Mouse (Mus musculus): ENCODE data around the gene A2ml1. TPM values are rescaled to one million over a fixed set of nuclear protein-coding genes. Genes with fewer than 3 reads are reported as not detected.

The A2ml1 gene
- polyA plus RNA-seq, 1 experiment from 2014 or later = 3.6 TPM

DNA sequence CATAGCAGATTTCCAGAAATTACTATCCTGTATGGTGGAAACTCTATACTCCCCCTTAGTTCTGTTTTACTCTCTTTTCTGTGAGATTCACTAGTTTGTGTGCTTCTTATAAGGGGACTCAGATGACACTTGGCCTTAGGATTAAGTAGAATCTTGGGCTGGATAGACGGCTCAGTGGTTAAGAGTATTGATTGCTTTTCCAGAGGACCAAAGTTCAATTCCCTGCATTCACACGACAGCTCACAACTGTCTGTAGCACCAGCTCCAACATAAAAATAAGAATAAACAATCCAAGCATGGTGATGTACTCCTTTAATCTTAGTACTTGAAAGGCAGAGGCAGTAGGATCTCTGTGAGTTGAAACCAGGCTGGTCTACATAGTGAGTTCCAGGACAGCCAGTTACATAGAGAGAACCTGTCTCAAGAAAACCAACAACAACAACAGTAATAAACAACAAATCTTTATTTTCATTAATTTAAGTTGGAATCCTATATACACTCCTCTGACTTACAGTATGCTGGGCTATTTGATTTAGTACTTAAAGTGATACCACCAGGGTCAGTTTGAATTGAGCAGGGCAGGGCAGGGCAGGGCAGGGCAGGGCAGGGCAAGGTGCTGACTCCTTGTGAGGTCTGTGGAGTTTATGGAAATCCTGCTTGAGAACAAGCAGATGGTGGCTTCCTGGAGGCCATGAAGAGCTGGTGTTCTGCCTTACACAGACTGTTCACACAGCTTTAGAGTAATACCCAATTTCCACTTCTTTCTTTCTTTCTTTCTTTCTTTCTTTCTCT, 17.0 kb upstream of the A2ml1 start:
- Histone ChIP-seq H3K27ac (peak overlapping the region; percentile 20; the same call in 1 of the 2 replicates), H3K9ac (no peak overlapping the region), H3K9me3 (no peaks in the 10 kb centered on the region), H3K36me3 (no peaks in the 10 kb centered on the region), H3K4me2 (replicated peaks) (no peak overlapping the region), H3K4me3 (replicated peaks) (no peak overlapping the region), H3K4me1 (replicated peaks) (no peaks in the 10 kb centered on the region), H3K27me3 (replicated peaks) (no peaks in the 10 kb centered on the region)
- WGBS = 34% methylated on average over 2 of the region's 2 CpGs
- ATAC-seq = peak; percentile 74

- peak; percentile 85 for ATAC-seq
- no peaks in the 10 kb centered on the region for H3K9me3 ChIP-seq
- H3K27ac ChIP-seq = peak overlapping the region; percentile 42
- WGBS = 5% methylated on average over 9 of the region's 9 CpGs
- H3K27me3 ChIP-seq (replicated peaks) = no peaks in the 10 kb centered on the region
- no peaks in the 10 kb centered on the region for H3K36me3 ChIP-seq
- no peak overlapping the region for H3K9ac ChIP-seq
- no peaks in the 10 kb centered on the region for H3K4me1 ChIP-seq (replicated peaks)
- peak overlapping the region; percentile 55 for H3K4me2 ChIP-seq (replicated peaks)
- H3K4me3 ChIP-seq (replicated peaks) = peak overlapping the region; percentile 6; the same call in 1 of the 2 replicates
Observed at GRCm38 (mm10) chr6:128597121-128597522, 15.7 kb upstream of the A2ml1 start.

- Histone ChIP-seq H3K4me2 (replicated peaks) (no peak overlapping the region), H3K27me3 (replicated peaks) (no peaks in the 10 kb centered on the region), H3K36me3 (no peaks in the 10 kb centered on the region), H3K27ac (no peak overlapping the region), H3K9ac (no peak overlapping the region), H3K4me3 (replicated peaks) (no peak overlapping the region), H3K9me3 (no peaks in the 10 kb centered on the region), H3K4me1 (replicated peaks) (no peaks in the 10 kb centered on the region)
- WGBS = 83% methylated on average over 9 of the region's 9 CpGs
- no peak for ATAC-seq
Observed at GRCm38 (mm10) chr6:128594651-128595050, 13.2 kb upstream of the A2ml1 start.

- no peak overlapping the region for H3K27ac ChIP-seq
- no peaks in the 10 kb centered on the region for H3K36me3 ChIP-seq
- H3K9me3 ChIP-seq = no peaks in the 10 kb centered on the region
- H3K4me2 ChIP-seq (replicated peaks) = no peak overlapping the region
- no peak overlapping the region for H3K9ac ChIP-seq
- no peaks in the 10 kb centered on the region for H3K4me1 ChIP-seq (replicated peaks)
- no peaks in the 10 kb centered on the region for H3K27me3 ChIP-seq (replicated peaks)
- whole genome bisulfite sequencing = 41% methylated on average over 4 of the region's 4 CpGs
- ATAC-seq = peak; percentile 56
- no peak overlapping the region for H3K4me3 ChIP-seq (replicated peaks)
Observed at GRCm38 (mm10) chr6:128589426-128589825, 8.0 kb upstream of the A2ml1 start.

DNA sequence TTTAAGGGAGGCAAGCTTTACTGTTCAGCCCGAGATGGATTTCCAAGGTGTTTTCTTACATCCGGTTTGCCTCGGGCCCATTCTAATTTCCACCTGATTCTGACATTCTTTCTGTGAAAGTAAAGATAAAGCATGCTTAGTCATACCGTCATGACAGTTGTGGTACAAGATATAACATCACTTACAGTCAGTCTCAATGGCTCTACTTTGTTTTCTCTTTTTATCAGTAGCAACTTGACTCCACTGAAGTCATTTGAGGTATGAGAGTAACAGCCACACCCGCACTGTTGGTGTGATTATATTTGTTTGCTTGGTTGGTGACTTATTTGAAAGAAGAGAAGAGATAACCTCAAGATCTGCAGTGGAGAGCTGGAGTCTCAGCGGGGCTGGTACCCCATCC, 6.2 kb upstream of the A2ml1 start:
- Histone ChIP-seq H3K9me3 (no peaks in the 10 kb centered on the region), H3K4me2 (replicated peaks) (no peak overlapping the region), H3K4me1 (replicated peaks) (0 out of 2 replicates have a peak, but pooled peaks cover 2% of the 10 kb centered on the region), H3K9ac (no peak overlapping the region), H3K4me3 (replicated peaks) (no peak overlapping the region), H3K36me3 (no peaks in the 10 kb centered on the region), H3K27me3 (replicated peaks) (no peaks in the 10 kb centered on the region), H3K27ac (no peak overlapping the region)
- WGBS = 74% methylated on average over 6 of the region's 6 CpGs
- ATAC-seq = no peak

DNA sequence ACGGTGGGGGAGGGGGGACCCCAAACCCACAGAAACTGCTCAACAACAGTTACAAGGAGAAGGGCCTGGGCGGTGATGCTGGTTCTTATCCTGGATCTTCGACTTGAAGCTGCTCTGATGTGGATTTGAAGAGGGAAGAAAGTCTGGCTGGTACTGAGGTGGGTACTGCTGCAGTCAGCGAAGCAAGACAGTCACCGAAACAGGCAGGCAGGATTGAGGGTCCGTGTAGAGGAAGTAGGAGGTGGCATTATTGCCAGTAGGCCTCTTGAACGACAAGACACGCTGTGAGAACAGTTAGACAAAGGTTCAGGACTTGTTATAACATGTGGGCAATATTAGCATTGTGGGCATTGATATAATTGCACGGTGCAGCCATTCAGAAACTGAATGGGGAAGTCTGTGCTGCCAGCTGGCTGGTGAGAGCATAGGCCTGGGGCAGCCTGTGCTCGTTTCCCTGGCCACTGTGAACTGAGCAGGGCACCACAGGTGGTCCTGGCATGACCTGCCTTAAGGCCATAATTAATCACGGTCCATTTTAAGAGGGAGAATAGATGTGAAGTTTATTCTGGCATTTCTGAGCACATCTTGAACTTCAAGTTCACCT, 4.3 kb upstream of the A2ml1 start:
- no peak overlapping the region for H3K4me3 ChIP-seq (replicated peaks)
- no peak overlapping the region for H3K9ac ChIP-seq
- H3K4me2 ChIP-seq (replicated peaks) = no peak overlapping the region
- H3K27ac ChIP-seq = no peak overlapping the region
- WGBS = 82% methylated on average over 11 of the region's 11 CpGs
- no peaks in the 10 kb centered on the region for H3K36me3 ChIP-seq
- no peaks in the 10 kb centered on the region for H3K9me3 ChIP-seq
- ATAC-seq = no peak
- 0 out of 2 replicates have a peak, but pooled peaks cover 2% of the 10 kb centered on the region for H3K4me1 ChIP-seq (replicated peaks)
- H3K27me3 ChIP-seq (replicated peaks) = no peaks in the 10 kb centered on the region

DNA sequence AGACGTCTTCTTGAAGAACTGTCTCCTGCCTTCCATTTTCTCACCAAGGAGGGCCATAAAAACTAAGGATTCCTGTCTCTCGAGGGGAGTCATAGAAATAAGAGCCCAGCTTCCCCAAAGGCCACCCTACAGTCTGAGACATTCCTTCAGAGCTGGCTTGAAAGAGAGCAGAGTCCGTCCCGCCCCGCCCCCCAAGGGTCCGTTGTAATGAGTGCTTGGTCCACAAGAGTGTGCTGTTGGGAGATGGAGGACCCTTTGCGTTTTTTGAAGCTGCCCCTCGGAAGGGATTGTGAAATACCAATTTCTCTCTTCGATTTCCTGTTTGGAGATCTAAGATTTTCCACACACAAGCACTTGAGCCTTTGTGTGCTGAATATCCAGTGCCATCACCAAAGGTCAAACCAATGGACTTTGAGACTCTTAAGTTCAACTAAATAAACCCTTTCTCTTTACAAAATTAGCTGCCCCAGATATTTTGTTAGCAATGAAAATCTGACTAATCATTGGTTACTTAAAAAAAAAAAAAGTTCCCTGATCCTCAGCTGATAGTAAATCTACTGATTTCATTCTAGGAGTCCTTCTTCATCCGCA, 2.8 kb upstream of the A2ml1 start:
- H3K27ac ChIP-seq = no peak overlapping the region
- H3K36me3 ChIP-seq = no peaks in the 10 kb centered on the region
- 0 out of 2 replicates have a peak, but pooled peaks cover 2% of the 10 kb centered on the region for H3K4me1 ChIP-seq (replicated peaks)
- H3K4me3 ChIP-seq (replicated peaks) = no peak overlapping the region
- peak; percentile 65; the same call in 1 of the 2 replicates for ATAC-seq
- no peak overlapping the region for H3K9ac ChIP-seq
- no peak overlapping the region for H3K4me2 ChIP-seq (replicated peaks)
- H3K9me3 ChIP-seq = no peaks in the 10 kb centered on the region
- H3K27me3 ChIP-seq (replicated peaks) = no peaks in the 10 kb centered on the region
- WGBS = 24% methylated on average over 10 of the region's 10 CpGs

DNA sequence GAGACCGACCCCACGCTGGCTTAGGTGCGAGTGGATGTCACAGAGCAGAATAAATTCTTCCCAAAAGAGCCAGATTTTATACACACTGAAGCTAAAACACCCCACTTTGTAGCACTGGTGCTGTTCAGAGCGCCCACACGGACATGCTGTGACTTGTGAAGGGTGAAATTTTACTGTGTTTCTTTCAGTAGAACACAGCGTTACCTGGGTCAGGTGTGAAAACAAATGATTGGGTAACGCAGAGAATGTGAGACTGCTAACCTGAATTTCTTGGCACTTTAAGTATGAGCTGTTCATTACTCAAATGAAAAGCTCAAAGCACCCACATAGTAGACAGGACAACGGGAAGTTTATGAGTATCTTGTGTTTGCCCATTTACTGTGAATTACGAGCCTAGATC, 4.1 kb downstream of the A2ml1 start:
- 78% methylated on average over 9 of the region's 9 CpGs for WGBS
- no peak overlapping the region for H3K4me3 ChIP-seq (replicated peaks)
- no peak overlapping the region for H3K9ac ChIP-seq

GRCm38 (mm10) chr6:128566589-128566988, 14.8 kb downstream of the A2ml1 start:
- no peaks in the 10 kb centered on the region for H3K27me3 ChIP-seq (replicated peaks)
- H3K9me3 ChIP-seq = no peaks in the 10 kb centered on the region
- no peak overlapping the region for H3K9ac ChIP-seq
- H3K36me3 ChIP-seq = no peaks in the 10 kb centered on the region
- H3K4me1 ChIP-seq (replicated peaks) = no peaks in the 10 kb centered on the region
- 89% methylated on average over 11 of the region's 11 CpGs for WGBS
- H3K4me3 ChIP-seq (replicated peaks) = no peak overlapping the region
- H3K4me2 ChIP-seq (replicated peaks) = no peak overlapping the region
- no peak for ATAC-seq
- H3K27ac ChIP-seq = no peak overlapping the region

More for the DNA sequence above, 4.1 kb downstream of the A2ml1 start:
- no peaks in the 10 kb centered on the region for H3K9me3 ChIP-seq
- H3K4me1 ChIP-seq (replicated peaks) = no peaks in the 10 kb centered on the region
- H3K4me2 ChIP-seq (replicated peaks) = no peak overlapping the region
- no peaks in the 10 kb centered on the region for H3K36me3 ChIP-seq
- H3K27me3 ChIP-seq (replicated peaks) = no peaks in the 10 kb centered on the region
- no peak for ATAC-seq
- H3K27ac ChIP-seq = no peak overlapping the region

DNA sequence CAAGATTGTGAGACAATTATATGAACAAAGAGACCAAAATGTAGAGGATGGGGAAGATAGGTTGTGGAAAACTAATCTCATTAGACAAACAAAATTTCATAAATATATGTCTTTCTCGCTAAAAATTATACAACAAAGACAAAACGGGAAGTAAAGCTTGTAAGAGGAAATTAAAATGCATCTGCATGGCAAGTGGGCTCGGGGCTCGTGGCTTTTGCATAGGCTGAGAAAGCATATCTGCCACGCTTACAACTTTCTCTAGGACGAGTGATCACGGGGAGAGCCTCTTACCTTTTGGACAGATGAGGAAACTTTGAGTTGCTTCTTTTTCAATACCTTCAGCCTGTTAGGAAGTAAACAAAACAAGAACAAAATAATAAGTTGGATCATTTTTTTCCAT, 27.4 kb downstream of the A2ml1 start:
- no peak for ATAC-seq
- no peaks in the 10 kb centered on the region for H3K36me3 ChIP-seq
- H3K4me3 ChIP-seq (replicated peaks) = no peak overlapping the region
- H3K9ac ChIP-seq = no peak overlapping the region
- no peak overlapping the region for H3K4me2 ChIP-seq (replicated peaks)
- 83% methylated on average over 7 of the region's 7 CpGs for WGBS
- H3K27ac ChIP-seq = no peak overlapping the region
- H3K9me3 ChIP-seq = no peaks in the 10 kb centered on the region
- no peaks in the 10 kb centered on the region for H3K27me3 ChIP-seq (replicated peaks)
- no peaks in the 10 kb centered on the region for H3K4me1 ChIP-seq (replicated peaks)

- no peaks in the 10 kb centered on the region for H3K9me3 ChIP-seq
- peak overlapping the region; percentile 29 for H3K27ac ChIP-seq
- 61% methylated on average over 15 of the region's 15 CpGs for WGBS
- ATAC-seq = peak; percentile 96
- no peak overlapping the region for H3K4me3 ChIP-seq (replicated peaks)
- H3K4me1 ChIP-seq (replicated peaks) = no peaks in the 10 kb centered on the region
- H3K4me2 ChIP-seq (replicated peaks) = peak overlapping the region; percentile 24; the same call in 1 of the 2 replicates
- no peaks in the 10 kb centered on the region for H3K36me3 ChIP-seq
- no peaks in the 10 kb centered on the region for H3K27me3 ChIP-seq (replicated peaks)
- no peak overlapping the region for H3K9ac ChIP-seq
Observed at GRCm38 (mm10) chr6:128549463-128550452, 31.6 kb downstream of the A2ml1 start.

GRCm38 (mm10) chr6:128548532-128548931, 32.9 kb downstream of the A2ml1 start:
- no peaks in the 10 kb centered on the region for H3K27me3 ChIP-seq (replicated peaks)
- WGBS = 82% methylated on average over 10 of the region's 10 CpGs
- H3K9ac ChIP-seq = no peak overlapping the region
- H3K36me3 ChIP-seq = no peaks in the 10 kb centered on the region
- no peak overlapping the region for H3K4me2 ChIP-seq (replicated peaks)
- H3K4me3 ChIP-seq (replicated peaks) = no peak overlapping the region
- H3K27ac ChIP-seq = no peak overlapping the region
- no peak for ATAC-seq
- no peaks in the 10 kb centered on the region for H3K4me1 ChIP-seq (replicated peaks)
- H3K9me3 ChIP-seq = no peaks in the 10 kb centered on the region
